Mouse (Mus musculus): ENCODE measurements around the gene Sugct. TPM values are rescaled to one million over a fixed set of nuclear protein-coding genes. Genes with fewer than 3 reads are reported as not detected.

The Sugct gene
- polyA plus RNA-seq, 1 experiment = 0.42 TPM

DNA sequence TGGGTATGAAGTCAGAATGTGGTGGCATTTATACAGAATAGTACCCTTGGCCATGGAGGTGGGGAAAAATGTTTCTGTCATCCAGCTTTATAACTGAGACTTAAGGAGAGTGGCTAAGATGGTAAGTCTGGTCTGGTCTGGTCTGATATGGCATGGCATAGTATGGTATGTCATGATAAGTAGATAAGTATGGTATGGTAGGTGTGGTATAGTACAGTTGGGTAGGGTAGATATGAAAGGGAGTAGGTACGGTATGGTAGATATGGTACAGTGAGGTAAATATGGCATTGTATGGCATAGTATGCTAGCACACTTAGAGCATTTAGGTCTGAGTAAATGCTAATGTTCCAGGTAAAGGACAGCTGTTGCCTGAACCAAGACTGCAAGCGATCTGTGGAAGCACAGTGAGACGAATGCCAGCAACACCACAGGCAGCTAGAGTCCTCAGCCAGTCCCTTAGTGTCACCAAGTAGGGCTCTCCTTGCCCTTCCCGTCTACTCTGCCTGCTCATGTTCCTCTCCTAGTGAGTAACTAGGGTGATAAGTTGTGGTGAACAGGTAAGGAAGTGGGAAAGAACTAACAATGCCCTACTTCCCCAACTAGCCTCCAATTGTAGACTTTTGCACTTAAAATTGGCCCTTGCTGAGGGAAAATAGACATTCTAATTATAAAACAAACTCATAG is 667.4 kb downstream of the Sugct start:
- no peaks in the 10 kb centered on the region for H3K36me3 ChIP-seq (ENCODE audit: control insufficient read depth, insufficient read depth)

DNA sequence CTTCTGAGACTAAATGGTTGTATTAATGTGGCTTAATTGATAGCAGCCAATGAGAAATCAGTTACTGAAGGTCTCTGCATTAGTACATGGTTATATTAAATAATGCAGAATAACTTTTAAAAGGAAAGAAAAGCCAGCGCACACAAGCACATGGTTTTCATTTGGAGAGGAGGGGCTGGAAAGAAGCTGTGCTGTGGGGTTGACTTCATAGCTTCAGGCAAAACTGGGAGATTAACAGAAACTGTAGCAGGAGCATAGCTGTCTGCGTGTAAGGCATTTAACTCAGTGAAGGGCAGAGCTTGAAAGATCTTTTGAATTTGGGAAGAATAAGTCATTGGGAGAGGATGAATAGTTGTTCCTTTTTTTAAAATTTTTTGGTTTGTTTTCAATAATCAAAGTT is 668.4 kb downstream of the Sugct start:
- Histone ChIP-seq H3K79me3 (ENCODE audit: low read depth) (no peaks in the 10 kb centered on the region), H3K4me3 (ENCODE audit: insufficient read depth, poor library complexity, severe bottlenecking) (no peak overlapping the region), H3K27me3 (ENCODE audit: control insufficient read depth, insufficient read depth, insufficient read length) (no peaks in the 10 kb centered on the region), H3K36me3 (ENCODE audit: control insufficient read depth, insufficient read depth) (no peaks in the 10 kb centered on the region), H3K79me2 (ENCODE audit: control insufficient read depth, insufficient read depth) (no peaks in the 10 kb centered on the region), H3ac (ENCODE audit: control insufficient read depth, insufficient read length, low read depth) (no peak overlapping the region)
- TF ChIP-seq MYOD1 (IDR thresholded peaks at IDR 0.05; ENCODE audit: control insufficient read depth, insufficient read length, low read depth) (no peak), CEBPB (IDR thresholded peaks at IDR 0.05; ENCODE audit: low read depth) (no peak), MYOG (IDR thresholded peaks at IDR 0.05; ENCODE audit: control insufficient read depth, extremely low read depth, insufficient read length) (no peak), CTCF (IDR thresholded peaks at IDR 0.05; ENCODE audit: control insufficient read depth, insufficient read depth, insufficient read length) (no peak), USF1 (IDR thresholded peaks at IDR 0.05; ENCODE audit: low read depth) (no peak), FOSL1 (IDR thresholded peaks at IDR 0.05; ENCODE audit: insufficient read depth, low read length, poor library complexity, severe bottlenecking) (no peak), MAX (IDR thresholded peaks at IDR 0.05) (no peak)

More for the DNA sequence above, 667.4 kb downstream of the Sugct start:
- TF ChIP-seq MAX (IDR thresholded peaks at IDR 0.05) (no peak), FOSL1 (IDR thresholded peaks at IDR 0.05; ENCODE audit: insufficient read depth, low read length, poor library complexity, severe bottlenecking) (no peak), CEBPB (IDR thresholded peaks at IDR 0.05; ENCODE audit: low read depth) (no peak), MYOG (IDR thresholded peaks at IDR 0.05; ENCODE audit: control insufficient read depth, extremely low read depth, insufficient read length) (no peak), USF1 (IDR thresholded peaks at IDR 0.05; ENCODE audit: low read depth) (no peak), MYOD1 (IDR thresholded peaks at IDR 0.05; ENCODE audit: control insufficient read depth, insufficient read length, low read depth) (no peak), CTCF (IDR thresholded peaks at IDR 0.05; ENCODE audit: control insufficient read depth, insufficient read depth, insufficient read length) (no peak)
- Histone ChIP-seq H3K27me3 (ENCODE audit: control insufficient read depth, insufficient read depth, insufficient read length) (no peaks in the 10 kb centered on the region), H3ac (ENCODE audit: control insufficient read depth, insufficient read length, low read depth) (no peak overlapping the region), H3K79me3 (ENCODE audit: low read depth) (no peaks in the 10 kb centered on the region), H3K79me2 (ENCODE audit: control insufficient read depth, insufficient read depth) (no peaks in the 10 kb centered on the region), H3K4me3 (ENCODE audit: insufficient read depth, poor library complexity, severe bottlenecking) (no peak overlapping the region)

DNA sequence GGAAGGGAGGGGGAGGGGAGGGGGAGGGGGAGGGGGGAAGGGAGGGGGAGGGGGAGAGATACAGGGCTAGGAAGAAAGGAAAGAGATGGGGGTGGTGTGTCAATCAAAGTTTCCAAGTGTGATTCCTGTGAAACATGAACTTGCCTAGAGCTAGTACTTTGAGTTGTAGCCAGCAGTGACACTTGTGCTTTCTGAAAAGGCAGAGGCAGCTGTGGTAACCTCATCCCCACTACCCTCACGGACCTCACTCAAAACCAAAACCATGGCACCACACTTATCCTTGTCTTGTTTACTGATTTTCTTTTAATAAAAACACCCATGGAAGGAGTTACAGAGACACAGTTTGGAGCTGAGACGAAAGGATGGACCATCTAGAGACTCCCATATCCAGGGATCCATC is 698.9 kb downstream of the Sugct start:
- no peaks in the 10 kb centered on the region for H3K27me3 ChIP-seq (ENCODE audit: control insufficient read depth, insufficient read depth, insufficient read length)
- H3K79me2 ChIP-seq (ENCODE audit: control insufficient read depth, insufficient read depth) = no peaks in the 10 kb centered on the region
- no peaks in the 10 kb centered on the region for H3K36me3 ChIP-seq (ENCODE audit: control insufficient read depth, insufficient read depth)
- no peak for TF ChIP-seq FOSL1 (IDR thresholded peaks at IDR 0.05; ENCODE audit: insufficient read depth, low read length, poor library complexity, severe bottlenecking)
- TF ChIP-seq MYOD1 (IDR thresholded peaks at IDR 0.05; ENCODE audit: control insufficient read depth, insufficient read length, low read depth) = no peak
- TF ChIP-seq MAX (IDR thresholded peaks at IDR 0.05) = no peak
- TF ChIP-seq MYOG (IDR thresholded peaks at IDR 0.05; ENCODE audit: control insufficient read depth, extremely low read depth, insufficient read length) = no peak
- TF ChIP-seq CEBPB (IDR thresholded peaks at IDR 0.05; ENCODE audit: low read depth) = no peak
- TF ChIP-seq USF1 (IDR thresholded peaks at IDR 0.05; ENCODE audit: low read depth) = no peak
- no peak for TF ChIP-seq CTCF (IDR thresholded peaks at IDR 0.05; ENCODE audit: control insufficient read depth, insufficient read depth, insufficient read length)
- no peak overlapping the region for H3K4me3 ChIP-seq (ENCODE audit: insufficient read depth, poor library complexity, severe bottlenecking)
- H3K79me3 ChIP-seq (ENCODE audit: low read depth) = no peaks in the 10 kb centered on the region
- H3ac ChIP-seq (ENCODE audit: control insufficient read depth, insufficient read length, low read depth) = no peak overlapping the region

DNA sequence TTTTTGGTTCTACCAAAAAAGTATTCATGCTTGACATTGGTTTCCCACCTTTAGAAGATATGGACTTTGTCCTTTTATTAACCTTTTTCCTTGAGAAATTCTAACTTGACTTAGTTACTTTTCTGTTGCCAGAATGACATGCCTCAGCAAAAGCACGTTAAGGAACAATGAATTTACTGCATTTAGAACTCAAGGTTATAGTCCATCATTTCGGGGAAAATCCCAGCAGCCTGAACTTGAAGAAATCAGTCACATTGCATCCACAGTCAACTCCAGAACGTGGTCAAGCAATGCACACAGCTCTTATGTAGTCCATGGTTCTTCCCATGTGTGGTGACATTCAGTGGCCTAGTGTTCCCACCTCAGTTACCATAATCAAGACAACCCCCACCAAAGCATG is 700.0 kb downstream of the Sugct start:
- Histone ChIP-seq H3K4me3 (ENCODE audit: insufficient read depth, poor library complexity, severe bottlenecking) (no peak overlapping the region), H3K27me3 (ENCODE audit: control insufficient read depth, insufficient read depth, insufficient read length) (no peaks in the 10 kb centered on the region), H3K79me2 (ENCODE audit: control insufficient read depth, insufficient read depth) (no peaks in the 10 kb centered on the region), H3K36me3 (ENCODE audit: control insufficient read depth, insufficient read depth) (no peaks in the 10 kb centered on the region), H3ac (ENCODE audit: control insufficient read depth, insufficient read length, low read depth) (no peak overlapping the region), H3K79me3 (ENCODE audit: low read depth) (no peaks in the 10 kb centered on the region)
- no peak for TF ChIP-seq MYOG (IDR thresholded peaks at IDR 0.05; ENCODE audit: control insufficient read depth, extremely low read depth, insufficient read length)
- TF ChIP-seq CEBPB (IDR thresholded peaks at IDR 0.05; ENCODE audit: low read depth) = no peak
- TF ChIP-seq FOSL1 (IDR thresholded peaks at IDR 0.05; ENCODE audit: insufficient read depth, low read length, poor library complexity, severe bottlenecking) = no peak
- TF ChIP-seq CTCF (IDR thresholded peaks at IDR 0.05; ENCODE audit: control insufficient read depth, insufficient read depth, insufficient read length) = no peak
- no peak for TF ChIP-seq MAX (IDR thresholded peaks at IDR 0.05)
- no peak for TF ChIP-seq MYOD1 (IDR thresholded peaks at IDR 0.05; ENCODE audit: control insufficient read depth, insufficient read length, low read depth)
- no peak for TF ChIP-seq USF1 (IDR thresholded peaks at IDR 0.05; ENCODE audit: low read depth)

DNA sequence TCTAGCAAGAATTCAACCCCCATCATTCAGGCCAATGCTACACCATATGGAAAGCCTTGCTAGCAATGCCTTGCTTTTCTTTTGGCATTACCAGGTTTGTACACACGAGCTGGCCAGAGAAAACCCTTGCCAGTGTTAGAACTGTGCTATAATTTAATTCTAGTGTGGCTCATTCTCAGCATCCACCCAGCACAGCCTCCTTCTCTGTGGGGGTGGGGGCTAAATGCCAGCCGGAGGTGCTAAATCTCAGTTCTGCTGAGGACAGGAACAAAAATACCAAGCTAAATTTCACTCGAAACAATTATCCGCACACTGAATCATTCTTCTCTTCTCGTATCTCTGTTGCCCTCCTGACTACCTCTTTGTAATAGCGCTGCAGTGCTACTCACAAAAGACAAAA is 717.6 kb downstream of the Sugct start:
- Histone ChIP-seq H3ac (ENCODE audit: control insufficient read depth, insufficient read length, low read depth) (no peak overlapping the region), H3K36me3 (ENCODE audit: control insufficient read depth, insufficient read depth) (no peaks in the 10 kb centered on the region), H3K79me2 (ENCODE audit: control insufficient read depth, insufficient read depth) (no peaks in the 10 kb centered on the region), H3K79me3 (ENCODE audit: low read depth) (no peaks in the 10 kb centered on the region), H3K4me3 (ENCODE audit: insufficient read depth, poor library complexity, severe bottlenecking) (no peak overlapping the region), H3K27me3 (ENCODE audit: control insufficient read depth, insufficient read depth, insufficient read length) (no peaks in the 10 kb centered on the region)
- TF ChIP-seq MYOG (IDR thresholded peaks at IDR 0.05; ENCODE audit: control insufficient read depth, extremely low read depth, insufficient read length) (no peak), CTCF (IDR thresholded peaks at IDR 0.05; ENCODE audit: control insufficient read depth, insufficient read depth, insufficient read length) (no peak), MYOD1 (IDR thresholded peaks at IDR 0.05; ENCODE audit: control insufficient read depth, insufficient read length, low read depth) (no peak), MAX (IDR thresholded peaks at IDR 0.05) (no peak), FOSL1 (IDR thresholded peaks at IDR 0.05; ENCODE audit: insufficient read depth, low read length, poor library complexity, severe bottlenecking) (no peak), CEBPB (IDR thresholded peaks at IDR 0.05; ENCODE audit: low read depth) (no peak), USF1 (IDR thresholded peaks at IDR 0.05; ENCODE audit: low read depth) (no peak)

All from C2C12 (cell line).